Mouse (Mus musculus): ENCODE measurements around the gene 1700056E22Rik. TPM values are rescaled to one million over a fixed set of nuclear protein-coding genes. Genes with fewer than 3 reads are reported as not detected.

1700056E22Rik gene
- polyA plus RNA-seq, 1 experiment from 2014 or later = 1.8 TPM

Other genes starting within 250 kb of the 1700056E22Rik start
- 13.2 and 13.4 TPM in 2 replicates for gene Dusp10, start 21.0 kb downstream of the 1700056E22Rik start, polyA plus RNA-seq (2015; fragmentation: Nextera tagmentation; extraction: Ambion mirVana)